Mouse (Mus musculus) brain, embryonic 14.5 days (tissue): ENCODE data around the gene Rnf185.

Experiments
- CTCF ChIP-seq: fragments of 200-500 bp; IDR thresholded peaks from 2 replicates; pipeline ENCODE4 v1.5.1; 2012; ENCODE audit warnings: inconsistent platforms, mild to moderate bottlenecking, moderate library complexity, borderline replicate concordance; ENCODE audit not compliant: insufficient read depth, insufficient read length; ENCODE audit errors: extremely low read depth
- POLR2A ChIP-seq: fragments of 200-500 bp; IDR thresholded peaks from 2 replicates; pipeline ENCODE4 v1.6.1; 2012; ENCODE audit warnings: mild to moderate bottlenecking, inconsistent platforms, borderline replicate concordance; ENCODE audit not compliant: poor library complexity, insufficient read depth, insufficient read length, severe bottlenecking; ENCODE audit errors: extremely low read depth

DNA sequence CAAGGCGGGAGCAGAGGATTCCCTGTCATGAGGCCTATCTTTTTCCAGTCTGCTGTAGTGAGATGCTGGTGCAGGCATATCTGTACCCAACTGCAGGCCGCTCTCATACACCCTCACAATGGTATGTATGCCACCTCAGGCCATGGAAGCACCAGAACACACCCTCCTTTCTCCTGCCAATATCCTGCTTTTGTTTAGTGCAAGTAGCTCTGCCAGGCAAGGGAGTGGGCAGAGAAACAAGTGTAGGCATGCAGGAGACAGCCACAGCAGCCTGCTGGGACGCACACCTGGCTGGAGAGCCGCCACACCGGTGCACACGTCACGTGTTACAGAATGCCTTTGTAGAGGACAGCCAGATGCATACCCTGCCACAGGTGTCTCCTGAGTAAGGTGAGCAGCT is 85.8 kb downstream of the Rnf185 start:
- no peak for TF ChIP-seq CTCF
- TF ChIP-seq POLR2A: no peak
